Comparison of ENCODE assay signal across 26 mouse cellular contexts in the genomic region with DNA sequence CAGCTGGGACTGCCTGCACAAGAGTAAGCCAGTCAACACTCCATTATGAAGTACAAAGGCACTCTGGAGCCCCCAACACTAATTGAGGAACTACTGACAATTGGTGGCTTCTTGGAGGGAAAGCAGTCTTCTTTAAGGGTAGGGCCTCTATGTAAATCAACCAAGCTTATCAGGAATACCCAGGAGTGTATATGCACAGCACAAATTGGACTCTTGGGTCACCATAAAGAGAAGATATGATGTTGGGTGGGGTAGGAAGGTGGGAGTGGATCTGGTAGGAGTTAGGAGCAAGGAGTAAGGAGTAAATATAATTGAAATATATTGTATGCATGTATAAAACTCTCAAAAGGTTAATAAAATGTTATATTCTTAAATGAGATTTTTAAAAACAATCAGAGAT.
DNase-seq lines count a peak whose midpoint lies in the region; ATAC-seq and TF ChIP-seq lines count a peak whose summit lies in the region.
"Had no signal": no experiment of that assay in that cellular context is flagged by ENCODE, and none has a peak within 500 bp of the region (broad histone marks: within the 10 kb centered on the region; RNA-seq: fewer than 3 reads in every experiment).

No protein-coding gene starts in this region.

- H3K4me1 ChIP-seq in liver, embryonic 11.5 days (replicated peaks; ENCODE audit: control insufficient read depth, insufficient read depth, low read length): no peaks in the 10 kb centered on the region
- no peaks in the 10 kb centered on the region; the same call in 1 of the 2 replicates for H3K4me1 ChIP-seq in intestine, embryonic 16.5 days (ENCODE audit: control insufficient read depth, insufficient read depth, low read length)
- H3K4me1 ChIP-seq in liver, embryonic 14.5 days (replicated peaks; ENCODE audit: control insufficient read depth in 2 of 2, insufficient read depth in 2 of 2, low read length in 1 of 2): peaks cover 0 to 2% of the 10 kb centered on the region in 2 experiments; a peak in 2 of 4 replicates
- H3K4me1 ChIP-seq: embryonic facial prominence, embryonic 10.5 days; embryonic facial prominence, embryonic 13.5 days; forebrain, embryonic 10.5 days; forebrain, embryonic 13.5 days; hindbrain, embryonic 12.5 days; hindbrain, embryonic 15.5 days had no signal

- H3K4me3 ChIP-seq in liver, embryonic 11.5 days (ENCODE audit: low read depth, low read length): no peak overlapping the region
- no peak overlapping the region for H3K4me3 ChIP-seq in intestine, embryonic 16.5 days (ENCODE audit: low read length)
- no peak overlapping the region for H3K4me3 ChIP-seq in liver, embryonic 14.5 days (ENCODE audit: insufficient read depth in 1 of 2, low read depth in 2 of 2, low read length in 2 of 2)
- H3K4me3 ChIP-seq: embryonic facial prominence, embryonic 10.5 days; embryonic facial prominence, embryonic 13.5 days; erythroblast, embryonic 14.5 days; forebrain, embryonic 10.5 days; forebrain, embryonic 13.5 days; gastrocnemius, adult 2 months; hindbrain, embryonic 12.5 days; hindbrain, embryonic 15.5 days had no signal

- ATAC-seq in liver, embryonic 11.5 days (replicated peaks; ENCODE audit: low FRiP score): peak; percentile 89
- peak; percentile 69 for ATAC-seq in intestine, embryonic 16.5 days
- ATAC-seq in liver, embryonic 14.5 days (ENCODE audit: insufficient read depth): peak; percentile 91
- ATAC-seq in erythroid progenitor cell, adult 5-6 weeks (replicated peaks; ENCODE audit: low FRiP score, poor library complexity, severe bottlenecking): no peak
- no peak for ATAC-seq in activated CD4-positive, CD25-positive, alpha-beta regulatory T cell, adult 4 months
- ATAC-seq: CD4-positive, CD25-positive, alpha-beta regulatory T cell, adult 4 months; forebrain, embryonic 13.5 days; forebrain, postnatal 0 days had no signal

- H3K27ac ChIP-seq in liver, embryonic 11.5 days (ENCODE audit: low read depth, low read length): no peak overlapping the region
- H3K27ac ChIP-seq in intestine, embryonic 16.5 days (ENCODE audit: low read length): no peak overlapping the region
- H3K27ac ChIP-seq in liver, embryonic 14.5 days: no peak overlapping the region
- H3K27ac ChIP-seq: embryonic facial prominence, embryonic 10.5 days; embryonic facial prominence, embryonic 13.5 days; forebrain, embryonic 10.5 days; forebrain, embryonic 13.5 days; gastrocnemius, adult 2 months; hindbrain, embryonic 12.5 days; hindbrain, embryonic 15.5 days had no signal

- H3K27me3 ChIP-seq in liver, embryonic 11.5 days (replicated peaks; ENCODE audit: control insufficient read depth, insufficient read depth, low read length): no peaks in the 10 kb centered on the region
- no peaks in the 10 kb centered on the region for H3K27me3 ChIP-seq in intestine, embryonic 16.5 days (replicated peaks; ENCODE audit: control insufficient read depth, insufficient read depth, low read length)
- H3K27me3 ChIP-seq in liver, embryonic 14.5 days (ENCODE audit: control insufficient read depth, insufficient read depth, low read length): no peaks in the 10 kb centered on the region
- H3K27me3 ChIP-seq: embryonic facial prominence, embryonic 13.5 days; forebrain, embryonic 13.5 days; hindbrain, embryonic 12.5 days; hindbrain, embryonic 15.5 days had no signal

- no peak for DNase-seq in liver, embryonic 11.5 days (ENCODE audit: low spot score)
- DNase-seq in liver: no peak
- peak in 2 of 3 experiments; percentile 14 to 18 for DNase-seq in liver, embryonic 14.5 days (ENCODE audit: low read depth in 3 of 3, low spot score in 3 of 3)
- DNase-seq in ovary, postnatal 36 days (ENCODE audit: low spot score): no peak
- DNase-seq: adrenal gland, postnatal 10 days; adrenal gland, postnatal 36 days; cerebellum, adult 11-12 months; cerebellum, adult 8-10 months; cerebellum, postnatal 10 days; cerebellum, postnatal 36 days; embryo, embryonic 11 days; forebrain, postnatal 0 days; gastrocnemius, adult 2 months; gastrocnemius, postnatal 14 days had no signal

- H3K4me2 ChIP-seq in liver, embryonic 11.5 days: no peak overlapping the region
- H3K4me2 ChIP-seq in intestine, embryonic 16.5 days (ENCODE audit: low read depth, low read length): no peak overlapping the region
- H3K4me2 ChIP-seq in liver, embryonic 14.5 days (ENCODE audit: low read depth): no peak overlapping the region
- H3K4me2 ChIP-seq: embryonic facial prominence, embryonic 13.5 days; forebrain, embryonic 13.5 days; heart, embryonic 11.5 days; hindbrain, embryonic 12.5 days; hindbrain, embryonic 15.5 days had no signal

- no peaks in the 10 kb centered on the region for H3K9me3 ChIP-seq in liver, embryonic 11.5 days (ENCODE audit: control insufficient read depth, low read length)
- H3K9me3 ChIP-seq in intestine, embryonic 16.5 days (ENCODE audit: control insufficient read depth, low read length): no peaks in the 10 kb centered on the region
- H3K9me3 ChIP-seq in liver, embryonic 14.5 days (ENCODE audit: control insufficient read depth, low read length): no peaks in the 10 kb centered on the region
- H3K9me3 ChIP-seq: embryonic facial prominence, embryonic 10.5 days; embryonic facial prominence, embryonic 13.5 days; forebrain, embryonic 10.5 days; forebrain, embryonic 13.5 days; hindbrain, embryonic 12.5 days; hindbrain, embryonic 15.5 days had no signal

- no peaks in the 10 kb centered on the region for H3K36me3 ChIP-seq in liver, embryonic 11.5 days (ENCODE audit: control insufficient read depth, insufficient read depth, low read length)
- no peaks in the 10 kb centered on the region for H3K36me3 ChIP-seq in intestine, embryonic 16.5 days (ENCODE audit: control insufficient read depth, insufficient read depth, low read length)
- no peaks in the 10 kb centered on the region for H3K36me3 ChIP-seq in liver, embryonic 14.5 days (replicated peaks; ENCODE audit: control insufficient read depth, insufficient read depth, low read depth)
- H3K36me3 ChIP-seq: embryonic facial prominence, embryonic 10.5 days; embryonic facial prominence, embryonic 13.5 days; forebrain, embryonic 10.5 days; hindbrain, embryonic 12.5 days; hindbrain, embryonic 15.5 days had no signal

- no peak overlapping the region for H3K9ac ChIP-seq in liver, embryonic 11.5 days (ENCODE audit: low read depth, low read length)
- no peak overlapping the region for H3K9ac ChIP-seq in intestine, embryonic 16.5 days (ENCODE audit: low read depth, low read length)
- no peak overlapping the region for H3K9ac ChIP-seq in liver, embryonic 14.5 days (replicated peaks)
- H3K9ac ChIP-seq: embryonic facial prominence, embryonic 13.5 days; forebrain, embryonic 13.5 days; forebrain, postnatal 0 days; hindbrain, embryonic 12.5 days; hindbrain, embryonic 15.5 days had no signal

- TF ChIP-seq CTCF in liver, embryonic 14.5 days (IDR thresholded peaks at IDR 0.05; ENCODE audit: low read depth): no peak

- peak; percentile 29; the same call in 1 of the 2 replicates for TF ChIP-seq EP300 in liver, embryonic 14.5 days (IDR thresholded peaks at IDR 0.05; ENCODE audit: low read depth)

Comparison
In these comparisons a context has a peak if more than half of its experiments do, and no peak if none do; other contexts are left out.
1. DNase-seq: peak in liver, embryonic 14.5 days (2 of 3); none in liver, embryonic 11.5 days (single experiment), liver (single experiment) and ovary, postnatal 36 days (single experiment).
2. ATAC-seq: peak in liver, embryonic 11.5 days (single experiment), intestine, embryonic 16.5 days (single experiment) and liver, embryonic 14.5 days (single experiment); none in erythroid progenitor cell, adult 5-6 weeks (single experiment) and activated CD4-positive, CD25-positive, alpha-beta regulatory T cell, adult 4 months (single experiment).